Mouse (Mus musculus): ENCODE results near the gene Eps8l1. TPM values are rescaled to one million over a fixed set of nuclear protein-coding genes. Genes with fewer than 3 reads are reported as not detected.

Gene Eps8l1
- polyA plus RNA-seq, 1 experiment from 2014 or later: 25.2 TPM

DNA sequence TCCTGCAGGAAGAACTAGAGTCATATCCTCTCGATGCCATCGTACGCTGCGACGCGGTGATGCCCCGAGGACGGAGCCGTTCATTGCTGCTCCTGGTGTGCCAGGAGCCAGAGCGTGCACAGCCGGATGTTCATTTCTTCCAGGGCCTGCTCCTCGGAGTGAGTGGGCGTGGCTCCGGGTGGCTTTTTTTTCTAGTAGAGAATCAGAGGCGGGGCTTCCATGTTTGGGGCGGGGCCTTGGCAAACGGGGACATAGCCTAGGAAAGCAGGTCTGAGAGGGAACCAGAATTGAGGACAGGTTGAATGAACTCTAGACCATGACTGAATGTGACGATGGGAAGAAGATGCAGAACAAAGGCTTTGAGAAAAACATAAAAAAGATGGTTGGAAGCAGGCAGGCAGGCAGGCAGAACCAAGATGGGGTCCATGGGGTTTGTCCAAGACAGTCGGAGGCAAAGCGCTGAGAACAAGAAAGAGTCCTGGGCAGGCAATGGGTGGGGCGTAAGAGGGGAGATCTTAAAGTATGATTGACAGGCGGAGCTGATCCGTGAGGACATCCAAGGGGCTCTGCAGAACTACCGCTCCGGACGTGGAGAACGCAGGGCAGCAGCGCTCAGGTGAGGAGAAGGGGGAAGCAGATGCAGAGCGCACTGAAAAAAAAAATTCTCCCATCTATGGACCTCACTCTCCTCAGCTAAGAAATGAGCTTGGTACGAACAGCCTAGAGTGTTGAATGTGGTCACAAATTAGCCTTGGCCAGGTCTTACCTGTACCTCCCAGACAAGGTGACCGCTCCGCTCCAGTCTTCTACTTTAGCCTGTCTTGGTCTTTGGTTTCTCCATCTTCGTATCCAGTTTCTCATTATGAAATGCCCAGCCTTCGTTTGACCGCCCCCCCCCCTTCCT, 10.1 kb downstream of the Eps8l1 start:
- no peaks in the 10 kb centered on the region for H3K4me1 ChIP-seq (replicated peaks; ENCODE audit: control insufficient read depth, insufficient read depth)
- H3K36me3 ChIP-seq (ENCODE audit: control insufficient read depth, insufficient read depth, low read length): no peaks in the 10 kb centered on the region; the same call in 1 of the 2 replicates
- ATAC-seq (ENCODE audit: low FRiP score, low TSS enrichment) (peak; percentile 65), DNase-seq (ENCODE audit: low spot score) (peak; percentile 88)
- H3K27ac ChIP-seq (replicated peaks): no peak overlapping the region
- H3K27me3 ChIP-seq (ENCODE audit: control insufficient read depth, insufficient read depth, low read length): no peaks in the 10 kb centered on the region
- TF ChIP-seq EP300 (optimal IDR thresholded peaks at IDR 0.05): no peak
- no peaks in the 10 kb centered on the region for H3K9me3 ChIP-seq (ENCODE audit: control insufficient read depth, low read length)
- H3K9ac ChIP-seq (ENCODE audit: low read length): peak overlapping the region; percentile 45
- H3K4me2 ChIP-seq (replicated peaks; ENCODE audit: low read depth): peak overlapping the region; percentile 74
- WGBS: 4% methylated on average over 34 of the region's 35 CpGs
- H3K4me3 ChIP-seq (ENCODE audit: low read depth, low read length): peak overlapping the region; percentile 45

DNA sequence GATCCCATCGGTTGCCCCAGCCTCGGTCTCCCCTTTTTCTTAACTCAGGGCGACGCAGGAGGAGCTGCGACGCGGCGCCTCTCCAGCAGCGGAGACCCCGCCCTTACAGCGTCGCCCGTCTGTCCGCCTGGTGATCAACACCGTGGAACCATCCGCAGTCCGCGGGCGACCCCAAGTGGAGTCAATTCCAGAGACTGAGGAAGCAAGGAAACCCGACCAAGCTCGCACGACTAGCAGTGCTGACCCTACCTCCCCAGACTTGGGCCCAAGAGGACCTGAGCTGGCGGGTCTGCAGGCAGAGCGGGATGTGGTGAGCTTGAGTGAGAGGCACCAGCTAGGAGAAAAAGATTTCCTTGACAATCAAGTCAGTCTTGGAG, 10.7 kb downstream of the Eps8l1 start:
- peak overlapping the region; percentile 74 for H3K4me2 ChIP-seq (replicated peaks; ENCODE audit: low read depth)
- no peaks in the 10 kb centered on the region for H3K9me3 ChIP-seq (ENCODE audit: control insufficient read depth, low read length)
- peak; percentile 90 for TF ChIP-seq CTCF (IDR thresholded peaks at IDR 0.05; ENCODE audit: low read depth)
- TF ChIP-seq EP300 (optimal IDR thresholded peaks at IDR 0.05): no peak
- H3K36me3 ChIP-seq (ENCODE audit: control insufficient read depth, insufficient read depth, low read length): no peaks in the 10 kb centered on the region; the same call in 1 of the 2 replicates
- H3K4me1 ChIP-seq (replicated peaks; ENCODE audit: control insufficient read depth, insufficient read depth): no peaks in the 10 kb centered on the region
- 2% methylated on average over 24 of the region's 24 CpGs for WGBS
- H3K27ac ChIP-seq (replicated peaks): no peak overlapping the region
- peak; percentile 88 for DNase-seq (ENCODE audit: low spot score)
- H3K27me3 ChIP-seq (ENCODE audit: control insufficient read depth, insufficient read depth, low read length): no peaks in the 10 kb centered on the region
- H3K9ac ChIP-seq (ENCODE audit: low read length): peak overlapping the region; percentile 45
- peak overlapping the region; percentile 45 for H3K4me3 ChIP-seq (ENCODE audit: low read depth, low read length)
- peak; percentile 74 for ATAC-seq (ENCODE audit: low FRiP score, low TSS enrichment)

DNA sequence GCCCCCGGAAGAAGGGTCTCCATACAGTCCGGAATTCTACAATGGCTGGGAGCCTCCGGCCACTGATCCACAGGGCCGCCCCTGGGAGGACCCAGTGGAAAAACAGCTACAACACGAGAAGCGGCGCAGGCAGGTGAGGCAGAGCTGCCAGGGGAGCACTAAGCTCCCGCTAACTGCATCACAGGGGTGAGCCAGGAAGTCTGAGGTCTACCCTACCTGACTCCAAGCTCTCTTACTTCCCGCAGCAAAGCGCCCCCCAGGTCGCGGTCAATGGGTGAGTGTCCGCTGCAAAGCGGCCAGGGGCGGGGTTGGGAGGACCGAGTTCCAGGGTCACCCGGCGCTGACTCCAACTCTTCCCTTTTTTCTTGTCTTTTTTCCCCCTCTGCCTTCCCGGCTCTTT, 13.5 kb downstream of the Eps8l1 start:
- Histone ChIP-seq H3K9ac (ENCODE audit: low read length) (no peak overlapping the region), H3K4me1 (replicated peaks; ENCODE audit: control insufficient read depth, insufficient read depth) (no peaks in the 10 kb centered on the region), H3K27me3 (ENCODE audit: control insufficient read depth, insufficient read depth, low read length) (no peaks in the 10 kb centered on the region), H3K4me2 (replicated peaks; ENCODE audit: low read depth) (no peak overlapping the region), H3K9me3 (ENCODE audit: control insufficient read depth, low read length) (no peaks in the 10 kb centered on the region), H3K4me3 (ENCODE audit: low read depth, low read length) (no peak overlapping the region), H3K27ac (replicated peaks) (no peak overlapping the region), H3K36me3 (ENCODE audit: control insufficient read depth, insufficient read depth, low read length) (no peaks in the 10 kb centered on the region)
- WGBS: 19% methylated on average over 19 of the region's 19 CpGs
- no peak for TF ChIP-seq EP300 (optimal IDR thresholded peaks at IDR 0.05)
- no peak for TF ChIP-seq CTCF (IDR thresholded peaks at IDR 0.05; ENCODE audit: low read depth)
- DNase-seq (ENCODE audit: low spot score): no peak
- no peak for ATAC-seq (ENCODE audit: low FRiP score, low TSS enrichment)

- H3K9ac ChIP-seq (ENCODE audit: low read length): peak overlapping the region; percentile 62
- H3K4me1 ChIP-seq (replicated peaks; ENCODE audit: control insufficient read depth, insufficient read depth): no peaks in the 10 kb centered on the region; the same call in 1 of the 2 replicates
- H3K27ac ChIP-seq (replicated peaks): peak overlapping the region; percentile 90
- ATAC-seq (ENCODE audit: low FRiP score, low TSS enrichment) (peak; percentile 91), DNase-seq (ENCODE audit: low spot score) (peak; percentile 81)
- H3K4me3 ChIP-seq (ENCODE audit: low read depth, low read length): peak overlapping the region; percentile 44
- peak; percentile 37; the same call in 1 of the 2 replicates for TF ChIP-seq CTCF (IDR thresholded peaks at IDR 0.05; ENCODE audit: low read depth)
- TF ChIP-seq EP300 (optimal IDR thresholded peaks at IDR 0.05): no peak
- WGBS: under 1% methylated on average over 39 of the region's 39 CpGs
- no peaks in the 10 kb centered on the region for H3K9me3 ChIP-seq (ENCODE audit: control insufficient read depth, low read length)
- H3K4me2 ChIP-seq (replicated peaks; ENCODE audit: low read depth): peak overlapping the region; percentile 77
- H3K36me3 ChIP-seq (ENCODE audit: control insufficient read depth, insufficient read depth, low read length): peaks cover 20% of the 10 kb centered on the region
- no peaks in the 10 kb centered on the region for H3K27me3 ChIP-seq (ENCODE audit: control insufficient read depth, insufficient read depth, low read length)
Measured at GRCm38 (mm10) chr7:4478021-4478795, 17.7 kb downstream of the Eps8l1 start.

DNA sequence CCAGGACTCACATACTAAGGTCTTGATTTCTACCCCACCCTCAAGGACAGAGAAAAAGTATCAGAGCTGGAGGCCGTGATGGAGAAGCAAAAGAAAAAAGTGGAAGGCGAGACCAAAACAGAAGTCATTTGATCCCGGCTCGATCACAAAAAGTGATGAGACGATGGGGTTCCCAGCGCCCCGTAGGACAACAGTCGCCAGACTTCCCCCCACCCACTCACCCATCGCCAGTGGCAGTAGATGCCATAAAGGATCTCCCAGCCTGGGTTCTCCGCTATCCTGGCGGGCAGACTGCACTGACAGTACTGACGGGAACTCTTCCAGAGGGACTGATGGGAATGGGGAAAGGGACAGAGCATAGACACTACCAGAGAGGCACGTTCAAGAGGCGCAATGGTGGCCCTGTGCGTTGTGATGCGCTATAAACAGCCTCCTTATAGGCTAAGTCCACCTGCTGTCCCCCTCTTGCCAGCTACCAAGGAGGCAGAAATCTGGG, 18.4 kb downstream of the Eps8l1 start:
- peak overlapping the region; percentile 77 for H3K4me2 ChIP-seq (replicated peaks; ENCODE audit: low read depth)
- peak overlapping the region; percentile 55 for H3K9ac ChIP-seq (ENCODE audit: low read length)
- H3K4me1 ChIP-seq (replicated peaks; ENCODE audit: control insufficient read depth, insufficient read depth): no peaks in the 10 kb centered on the region; the same call in 1 of the 2 replicates
- H3K27me3 ChIP-seq (ENCODE audit: control insufficient read depth, insufficient read depth, low read length): no peaks in the 10 kb centered on the region
- WGBS: 8% methylated on average over 16 of the region's 16 CpGs
- peak overlapping the region; percentile 86 for H3K27ac ChIP-seq (replicated peaks)
- no peak for TF ChIP-seq EP300 (optimal IDR thresholded peaks at IDR 0.05)
- TF ChIP-seq CTCF (IDR thresholded peaks at IDR 0.05; ENCODE audit: low read depth): no peak
- ATAC-seq (ENCODE audit: low FRiP score, low TSS enrichment) (no peak), DNase-seq (ENCODE audit: low spot score) (peak; percentile 23)
- peak overlapping the region; percentile 44 for H3K4me3 ChIP-seq (ENCODE audit: low read depth, low read length)
- H3K36me3 ChIP-seq (ENCODE audit: control insufficient read depth, insufficient read depth, low read length): peaks cover 26% of the 10 kb centered on the region
- no peaks in the 10 kb centered on the region for H3K9me3 ChIP-seq (ENCODE audit: control insufficient read depth, low read length)

All from stomach, postnatal 0 days (tissue).